Comparison of ENCODE assay signal across 21 mouse cellular contexts in genomic region chr4:32266731-32267130, GRCm38 (mm10). TPM values are rescaled to one million over a fixed set of nuclear protein-coding genes. Genes with fewer than 3 reads are reported as not detected.
A peak's percentile ranks its signal among the peaks of the same experiment; 100 is the strongest.
DNase-seq lines count a peak whose midpoint lies in the region; ATAC-seq and TF ChIP-seq lines count a peak whose summit lies in the region.
"Had no signal": no experiment of that assay in that cellular context is flagged by ENCODE, and none has a peak within 500 bp of the region (broad histone marks: within the 10 kb centered on the region; RNA-seq: fewer than 3 reads in every experiment).

No protein-coding gene starts in this region.

- no peak for DNase-seq in hindbrain, postnatal 0 days (ENCODE audit: low spot score)
- DNase-seq in embryo, embryonic 10.5 days (ENCODE audit: low spot score): peak; percentile 62
- DNase-seq in embryonic facial prominence, embryonic 11.5 days (ENCODE audit: low spot score): peak; percentile 88
- peak; percentile 63 for DNase-seq in limb, embryonic 10.5 days (ENCODE audit: low spot score)
- no peak for DNase-seq in adrenal gland, adult 18-20 months (ENCODE audit: low spot score in 2 of 2)
- DNase-seq in cerebellum, postnatal 14 days: no peak
- DNase-seq: cerebellum, adult 8-10 months; forebrain, postnatal 0 days; gastrocnemius, adult 2 months; heart, postnatal 14 days; liver, postnatal 0 days; right cerebral cortex, postnatal 25 days; thymus, adult 18-20 months; thymus, postnatal 4 days had no signal

- ATAC-seq in hindbrain, postnatal 0 days: 0 out of 2 replicates have a peak, but pooled peaks have one; percentile 21
- no peak for ATAC-seq in hindbrain, embryonic 12.5 days (ENCODE audit: low FRiP score)
- peak; percentile 79; the same call in 1 of the 2 replicates for ATAC-seq in embryonic facial prominence, embryonic 11.5 days (replicated peaks; ENCODE audit: insufficient number of reproducible peaks, low FRiP score, low TSS enrichment, low read depth)
- ATAC-seq in cerebellum, adult (ENCODE audit: insufficient number of reproducible peaks, low FRiP score, low TSS enrichment): no peak
- ATAC-seq: forebrain, postnatal 0 days; inflammation-experienced regulatory T-cells, adult 6 months; liver, postnatal 0 days; midbrain, embryonic 15.5 days had no signal

- no peak overlapping the region for H3K27ac ChIP-seq in hindbrain, postnatal 0 days
- no peak overlapping the region for H3K27ac ChIP-seq in hindbrain, embryonic 12.5 days
- H3K27ac ChIP-seq in embryonic facial prominence, embryonic 11.5 days (replicated peaks; ENCODE audit: low read depth, low read length): peak overlapping the region; percentile 52; the same call in 1 of the 2 replicates
- H3K27ac ChIP-seq in limb, embryonic 10.5 days: peak overlapping the region; percentile 86
- H3K27ac ChIP-seq: gastrocnemius, adult 2 months; midbrain, embryonic 15.5 days; stomach, embryonic 15.5 days had no signal

- H3K4me2 ChIP-seq in hindbrain, postnatal 0 days (ENCODE audit: low read depth, low read length): no peak overlapping the region
- H3K4me2 ChIP-seq in hindbrain, embryonic 12.5 days (replicated peaks): no peak overlapping the region
- no peak overlapping the region for H3K4me2 ChIP-seq in embryonic facial prominence, embryonic 11.5 days (ENCODE audit: low read depth, low read length)
- H3K4me2 ChIP-seq: heart, embryonic 12.5 days; midbrain, embryonic 15.5 days; stomach, embryonic 15.5 days had no signal

- H3K4me1 ChIP-seq in hindbrain, postnatal 0 days (ENCODE audit: insufficient read depth, low read length): no peaks in the 10 kb centered on the region; the same call in 1 of the 2 replicates
- H3K4me1 ChIP-seq in hindbrain, embryonic 12.5 days: peaks cover 22% of the 10 kb centered on the region
- H3K4me1 ChIP-seq in embryonic facial prominence, embryonic 11.5 days (ENCODE audit: control insufficient read depth, insufficient read depth, low read length): peaks cover 5% of the 10 kb centered on the region; the same call in 1 of the 2 replicates
- H3K4me1 ChIP-seq in limb, embryonic 10.5 days: peaks cover 54% of the 10 kb centered on the region
- H3K4me1 ChIP-seq: midbrain, embryonic 15.5 days; stomach, embryonic 15.5 days had no signal

- no peaks in the 10 kb centered on the region for H3K36me3 ChIP-seq in hindbrain, postnatal 0 days (ENCODE audit: insufficient read depth, low read length)
- peaks cover 3% of the 10 kb centered on the region; the same call in 1 of the 2 replicates for H3K36me3 ChIP-seq in hindbrain, embryonic 12.5 days
- H3K36me3 ChIP-seq in embryonic facial prominence, embryonic 11.5 days (replicated peaks; ENCODE audit: control insufficient read depth, insufficient read depth, low read depth, low read length): no peaks in the 10 kb centered on the region
- peaks cover 41% of the 10 kb centered on the region for H3K36me3 ChIP-seq in limb, embryonic 10.5 days
- H3K36me3 ChIP-seq: heart, embryonic 12.5 days; midbrain, embryonic 15.5 days; stomach, embryonic 15.5 days had no signal

- H3K27me3 ChIP-seq in hindbrain, postnatal 0 days (ENCODE audit: insufficient read depth, low read length): no peaks in the 10 kb centered on the region
- H3K27me3 ChIP-seq in hindbrain, embryonic 12.5 days: no peaks in the 10 kb centered on the region
- H3K27me3 ChIP-seq in embryonic facial prominence, embryonic 11.5 days (ENCODE audit: control insufficient read depth, insufficient read depth, low read length): no peaks in the 10 kb centered on the region
- H3K27me3 ChIP-seq in limb, embryonic 10.5 days (ENCODE audit: low read depth, poor library complexity, severe bottlenecking): no peaks in the 10 kb centered on the region
- H3K27me3 ChIP-seq: heart, embryonic 12.5 days; midbrain, embryonic 15.5 days; stomach, embryonic 15.5 days had no signal

- no peak overlapping the region for H3K4me3 ChIP-seq in hindbrain, postnatal 0 days (ENCODE audit: low read length)
- no peak overlapping the region for H3K4me3 ChIP-seq in hindbrain, embryonic 12.5 days
- no peak overlapping the region for H3K4me3 ChIP-seq in embryonic facial prominence, embryonic 11.5 days (ENCODE audit: low read depth, low read length)
- no peak overlapping the region for H3K4me3 ChIP-seq in limb, embryonic 10.5 days
- H3K4me3 ChIP-seq: gastrocnemius, adult 2 months; heart, embryonic 12.5 days; megakaryocyte, embryonic 14.5 days; midbrain, embryonic 15.5 days; stomach, embryonic 15.5 days had no signal

- TF ChIP-seq CTCF in hindbrain, postnatal 0 days (IDR thresholded peaks at IDR 0.05; ENCODE audit: low read depth): no peak

- no peaks in the 10 kb centered on the region for H3K9me3 ChIP-seq in hindbrain, postnatal 0 days (ENCODE audit: low read length)
- no peaks in the 10 kb centered on the region for H3K9me3 ChIP-seq in hindbrain, embryonic 12.5 days (replicated peaks)
- no peaks in the 10 kb centered on the region for H3K9me3 ChIP-seq in embryonic facial prominence, embryonic 11.5 days (replicated peaks; ENCODE audit: control insufficient read depth, low read length)
- no peaks in the 10 kb centered on the region for H3K9me3 ChIP-seq in limb, embryonic 10.5 days (replicated peaks)
- H3K9me3 ChIP-seq: heart, embryonic 12.5 days; megakaryocyte, embryonic 14.5 days; midbrain, embryonic 15.5 days; stomach, embryonic 15.5 days had no signal

- no peak overlapping the region for H3K9ac ChIP-seq in hindbrain, postnatal 0 days (replicated peaks; ENCODE audit: low read length)
- no peak overlapping the region for H3K9ac ChIP-seq in hindbrain, embryonic 12.5 days
- H3K9ac ChIP-seq in embryonic facial prominence, embryonic 11.5 days (replicated peaks; ENCODE audit: low read length): no peak overlapping the region
- H3K9ac ChIP-seq: forebrain, postnatal 0 days; heart, embryonic 12.5 days; liver, postnatal 0 days; midbrain, embryonic 15.5 days; stomach, embryonic 15.5 days had no signal

- WGBS in hindbrain, postnatal 0 days: 72% methylated on average over 6 of the region's 6 CpGs
- WGBS in hindbrain, embryonic 12.5 days: 70% methylated on average over 6 of the region's 6 CpGs
- 21% methylated on average over 6 of the region's 6 CpGs for WGBS in embryonic facial prominence, embryonic 11.5 days
- 46% methylated on average over 6 of the region's 6 CpGs for WGBS in limb, embryonic 10.5 days

RNA-seq across cellular contexts. Expression of gene Bach2, which starts 28.1 kb away (rescaled TPM):
- 11.7 and 13.9 TPM in 2 replicates for total RNA-seq in hindbrain, postnatal 0 days (2014; rRNA removed)
- polyA plus RNA-seq in hindbrain, postnatal 0 days (2015; fragmentation: Nextera tagmentation; extraction: Ambion mirVana): 12.6 and 14.7 TPM in 2 replicates
- polyA plus RNA-seq in hindbrain, embryonic 12.5 days (2016; fragmentation: Nextera tagmentation; extraction: Ambion mirVana): 25.4 and 27.3 TPM in 2 replicates
- polyA plus RNA-seq in embryonic facial prominence, embryonic 11.5 days (2014; fragmentation: Nextera tagmentation; extraction: Ambion mirVana): 11.0 and 11.5 TPM in 2 replicates
- 23.0 and 23.5 TPM in 2 replicates for polyA plus RNA-seq in limb, embryonic 10.5 days (2016; fragmentation: Nextera tagmentation; extraction: Ambion mirVana)
- 1 to 10 TPM; 1.9 to 2.8 TPM for total RNA-seq in adrenal gland, adult 18-20 months (2021)

Comparison
In these comparisons a context has a peak if more than half of its experiments do, and no peak if none do; other contexts are left out.
1. ATAC-seq: peak in hindbrain, postnatal 0 days (single experiment) and embryonic facial prominence, embryonic 11.5 days (single experiment); none in hindbrain, embryonic 12.5 days (single experiment) and cerebellum, adult (single experiment).
2. DNase-seq: peak in embryo, embryonic 10.5 days (single experiment), embryonic facial prominence, embryonic 11.5 days (single experiment) and limb, embryonic 10.5 days (single experiment); none in hindbrain, postnatal 0 days (single experiment), adrenal gland, adult 18-20 months (0 of 2) and cerebellum, postnatal 14 days (0 of 2).
3. H3K27ac ChIP-seq: peak in embryonic facial prominence, embryonic 11.5 days (single experiment) and limb, embryonic 10.5 days (single experiment); none in hindbrain, postnatal 0 days (single experiment) and hindbrain, embryonic 12.5 days (single experiment).